Mouse (Mus musculus): ENCODE data around the gene Kif26a. TPM values are rescaled to one million over a fixed set of nuclear protein-coding genes. Genes with fewer than 3 reads are reported as not detected.
A peak's percentile ranks its signal among the peaks of the same experiment; 100 is the strongest.

The Kif26a gene
- polyA plus RNA-seq, 1 experiment from 2014 or later = 10.9 TPM

GRCm38 (mm10) chr12:112140231-112140630, 5.8 kb upstream of the Kif26a start:
- no peaks in the 10 kb centered on the region for H3K36me3 ChIP-seq (ENCODE audit: poor library complexity, severe bottlenecking)
- H3K9ac ChIP-seq = no peak overlapping the region
- no peak overlapping the region for H3K27ac ChIP-seq
- no peaks in the 10 kb centered on the region for H3K9me3 ChIP-seq (replicated peaks)
- ATAC-seq = no peak
- peaks cover 37% of the 10 kb centered on the region for H3K27me3 ChIP-seq
- no peak overlapping the region for H3K4me2 ChIP-seq
- 8% methylated on average over 5 of the region's 5 CpGs for WGBS
- H3K4me3 ChIP-seq = no peak overlapping the region
- peaks cover 29% of the 10 kb centered on the region for H3K4me1 ChIP-seq

- Histone ChIP-seq H3K27me3 (peaks cover 37% of the 10 kb centered on the region), H3K9ac (no peak overlapping the region), H3K4me3 (no peak overlapping the region), H3K27ac (no peak overlapping the region), H3K36me3 (ENCODE audit: poor library complexity, severe bottlenecking) (no peaks in the 10 kb centered on the region), H3K9me3 (replicated peaks) (no peaks in the 10 kb centered on the region), H3K4me1 (peaks cover 34% of the 10 kb centered on the region), H3K4me2 (no peak overlapping the region)
- ATAC-seq = no peak
- 55% methylated on average over 7 of the region's 7 CpGs for WGBS
Observed at GRCm38 (mm10) chr12:112140745-112141144, 5.3 kb upstream of the Kif26a start.

- WGBS = 11% methylated on average over 6 of the region's 6 CpGs
- ATAC-seq = no peak
- no peak overlapping the region for H3K9ac ChIP-seq
- no peak overlapping the region for H3K4me3 ChIP-seq
- no peaks in the 10 kb centered on the region for H3K36me3 ChIP-seq (ENCODE audit: poor library complexity, severe bottlenecking)
- peaks cover 37% of the 10 kb centered on the region for H3K27me3 ChIP-seq
- no peak overlapping the region for H3K27ac ChIP-seq
- no peaks in the 10 kb centered on the region for H3K9me3 ChIP-seq (replicated peaks)
- H3K4me1 ChIP-seq = peaks cover 39% of the 10 kb centered on the region
- no peak overlapping the region for H3K4me2 ChIP-seq
Observed at GRCm38 (mm10) chr12:112141300-112141699, 4.7 kb upstream of the Kif26a start.

- H3K9ac ChIP-seq = peak overlapping the region; percentile 80
- peak overlapping the region; percentile 51; the same call in 1 of the 2 replicates for H3K27ac ChIP-seq
- H3K9me3 ChIP-seq (replicated peaks) = no peaks in the 10 kb centered on the region
- ATAC-seq = no peak
- H3K4me2 ChIP-seq = peak overlapping the region; percentile 95
- no peaks in the 10 kb centered on the region for H3K36me3 ChIP-seq (ENCODE audit: poor library complexity, severe bottlenecking)
- WGBS = under 1% methylated on average over 14 of the region's 14 CpGs
- peaks cover 37% of the 10 kb centered on the region for H3K27me3 ChIP-seq
- H3K4me3 ChIP-seq = peak overlapping the region; percentile 74
- H3K4me1 ChIP-seq = peaks cover 59% of the 10 kb centered on the region
Observed at GRCm38 (mm10) chr12:112143116-112143832, 2.7 kb upstream of the Kif26a start.

- H3K4me1 ChIP-seq = peaks cover 64% of the 10 kb centered on the region
- ATAC-seq = no peak
Observed at GRCm38 (mm10) chr12:112143833-112144201, 2.2 kb upstream of the Kif26a start.

GRCm38 (mm10) chr12:112144377-112145115, 1.5 kb upstream of the Kif26a start:
- no peaks in the 10 kb centered on the region for H3K9me3 ChIP-seq (replicated peaks)
- peaks cover 37% of the 10 kb centered on the region for H3K27me3 ChIP-seq
- 1% methylated on average over 46 of the region's 46 CpGs for WGBS
- H3K9ac ChIP-seq = peak overlapping the region; percentile 80
- no peak for ATAC-seq
- peak overlapping the region; percentile 51 for H3K27ac ChIP-seq
- peak overlapping the region; percentile 95 for H3K4me2 ChIP-seq
- peaks cover 72% of the 10 kb centered on the region for H3K4me1 ChIP-seq
- 0 out of 2 replicates have a peak, but pooled peaks cover 3% of the 10 kb centered on the region for H3K36me3 ChIP-seq (ENCODE audit: poor library complexity, severe bottlenecking)
- H3K4me3 ChIP-seq = peak overlapping the region; percentile 74

More at GRCm38 (mm10) chr12:112143833-112144201, 2.2 kb upstream of the Kif26a start:
- no peaks in the 10 kb centered on the region for H3K9me3 ChIP-seq (replicated peaks)
- H3K27ac ChIP-seq = peak overlapping the region; percentile 51
- peak overlapping the region; percentile 74 for H3K4me3 ChIP-seq
- H3K4me2 ChIP-seq = peak overlapping the region; percentile 95
- under 1% methylated on average over 27 of the region's 52 CpGs for WGBS
- H3K27me3 ChIP-seq = peaks cover 37% of the 10 kb centered on the region
- no peaks in the 10 kb centered on the region for H3K36me3 ChIP-seq (ENCODE audit: poor library complexity, severe bottlenecking)
- peak overlapping the region; percentile 80 for H3K9ac ChIP-seq

- Histone ChIP-seq H3K27me3 (peaks cover 37% of the 10 kb centered on the region), H3K4me3 (peak overlapping the region; percentile 74), H3K9ac (peak overlapping the region; percentile 87), H3K27ac (peak overlapping the region; percentile 85), H3K4me1 (peaks cover 80% of the 10 kb centered on the region), H3K9me3 (replicated peaks) (no peaks in the 10 kb centered on the region), H3K36me3 (ENCODE audit: poor library complexity, severe bottlenecking) (peaks cover 8% of the 10 kb centered on the region; the same call in 1 of the 2 replicates), H3K4me2 (peak overlapping the region; percentile 95)
- WGBS = under 1% methylated on average over 37 of the region's 37 CpGs
- peak; percentile 54 for ATAC-seq
Observed at GRCm38 (mm10) chr12:112145211-112145874, 665 bp upstream of the Kif26a start.

GRCm38 (mm10) chr12:112147365-112147764, 1.4 kb downstream of the Kif26a start:
- Histone ChIP-seq H3K4me3 (peak overlapping the region; percentile 74), H3K9me3 (replicated peaks) (no peaks in the 10 kb centered on the region), H3K27me3 (peaks cover 18% of the 10 kb centered on the region), H3K27ac (peak overlapping the region; percentile 85), H3K9ac (peak overlapping the region; percentile 87), H3K4me2 (peak overlapping the region; percentile 95), H3K4me1 (peaks cover 94% of the 10 kb centered on the region), H3K36me3 (ENCODE audit: poor library complexity, severe bottlenecking) (peaks cover 19% of the 10 kb centered on the region)
- ATAC-seq = no peak
- 16% methylated on average over 5 of the region's 5 CpGs for WGBS

GRCm38 (mm10) chr12:112150011-112150410, 4.0 kb downstream of the Kif26a start:
- no peak for ATAC-seq
- Histone ChIP-seq H3K4me3 (peak overlapping the region; percentile 5), H3K27me3 (no peaks in the 10 kb centered on the region), H3K36me3 (ENCODE audit: poor library complexity, severe bottlenecking) (peaks cover 26% of the 10 kb centered on the region), H3K9ac (peak overlapping the region; percentile 23), H3K4me1 (peaks cover 98% of the 10 kb centered on the region), H3K9me3 (replicated peaks) (no peaks in the 10 kb centered on the region), H3K4me2 (peak overlapping the region; percentile 95), H3K27ac (peak overlapping the region; percentile 42)
- 57% methylated on average over 7 of the region's 7 CpGs for WGBS

GRCm38 (mm10) chr12:112151244-112151979, 5.4 kb downstream of the Kif26a start:
- Histone ChIP-seq H3K4me3 (no peak overlapping the region), H3K27ac (0 out of 2 replicates have a peak overlapping the region, but pooled peaks have one; percentile 27), H3K36me3 (ENCODE audit: poor library complexity, severe bottlenecking) (peaks cover 28% of the 10 kb centered on the region), H3K27me3 (no peaks in the 10 kb centered on the region), H3K4me1 (peaks cover 99% of the 10 kb centered on the region), H3K9ac (peak overlapping the region; percentile 36), H3K4me2 (peak overlapping the region; percentile 95), H3K9me3 (replicated peaks) (no peaks in the 10 kb centered on the region)
- ATAC-seq = no peak
- WGBS = 49% methylated on average over 12 of the region's 12 CpGs

GRCm38 (mm10) chr12:112151980-112152362, 6.0 kb downstream of the Kif26a start:
- Histone ChIP-seq H3K9ac (0 out of 2 replicates have a peak overlapping the region, but pooled peaks have one; percentile 36), H3K36me3 (ENCODE audit: poor library complexity, severe bottlenecking) (peaks cover 31% of the 10 kb centered on the region), H3K4me3 (no peak overlapping the region), H3K27me3 (no peaks in the 10 kb centered on the region), H3K4me1 (peaks cover 99% of the 10 kb centered on the region), H3K4me2 (no peak overlapping the region), H3K27ac (no peak overlapping the region), H3K9me3 (replicated peaks) (no peaks in the 10 kb centered on the region)
- WGBS = 57% methylated on average over 6 of the region's 6 CpGs
- no peak for ATAC-seq
